Mouse (Mus musculus) mesoderm, embryonic 11.5 days (tissue): ENCODE measurements around the gene Ppfibp2.

ENCODE experiments used
- DNase-seq: peaks from one replicate; pipeline ENCODE4 v3.0.0-alpha.2; 2012; ENCODE audit warnings: low read depth, low spot score

Ppfibp2 gene

DNA sequence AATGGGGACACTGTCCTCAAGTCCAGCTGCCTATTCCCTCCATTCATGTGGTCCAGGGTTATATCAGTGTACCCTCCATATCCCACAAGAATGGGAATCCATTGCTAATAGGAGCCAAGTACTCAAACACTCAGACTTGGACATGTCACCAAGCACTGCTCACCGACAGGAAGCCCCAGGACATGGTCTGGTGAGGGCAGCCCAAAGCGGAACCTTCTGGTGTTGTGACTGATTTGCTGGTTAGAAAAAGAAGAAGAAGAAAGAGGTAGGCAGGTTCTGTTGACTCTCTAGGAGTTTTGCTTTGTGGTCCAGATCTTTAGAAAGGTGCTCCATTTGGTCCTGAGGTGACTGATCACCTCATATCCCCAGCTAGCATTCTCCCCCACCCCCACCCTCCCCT, 161.7 kb downstream of the Ppfibp2 start:
- DNase-seq, result no peak

DNA sequence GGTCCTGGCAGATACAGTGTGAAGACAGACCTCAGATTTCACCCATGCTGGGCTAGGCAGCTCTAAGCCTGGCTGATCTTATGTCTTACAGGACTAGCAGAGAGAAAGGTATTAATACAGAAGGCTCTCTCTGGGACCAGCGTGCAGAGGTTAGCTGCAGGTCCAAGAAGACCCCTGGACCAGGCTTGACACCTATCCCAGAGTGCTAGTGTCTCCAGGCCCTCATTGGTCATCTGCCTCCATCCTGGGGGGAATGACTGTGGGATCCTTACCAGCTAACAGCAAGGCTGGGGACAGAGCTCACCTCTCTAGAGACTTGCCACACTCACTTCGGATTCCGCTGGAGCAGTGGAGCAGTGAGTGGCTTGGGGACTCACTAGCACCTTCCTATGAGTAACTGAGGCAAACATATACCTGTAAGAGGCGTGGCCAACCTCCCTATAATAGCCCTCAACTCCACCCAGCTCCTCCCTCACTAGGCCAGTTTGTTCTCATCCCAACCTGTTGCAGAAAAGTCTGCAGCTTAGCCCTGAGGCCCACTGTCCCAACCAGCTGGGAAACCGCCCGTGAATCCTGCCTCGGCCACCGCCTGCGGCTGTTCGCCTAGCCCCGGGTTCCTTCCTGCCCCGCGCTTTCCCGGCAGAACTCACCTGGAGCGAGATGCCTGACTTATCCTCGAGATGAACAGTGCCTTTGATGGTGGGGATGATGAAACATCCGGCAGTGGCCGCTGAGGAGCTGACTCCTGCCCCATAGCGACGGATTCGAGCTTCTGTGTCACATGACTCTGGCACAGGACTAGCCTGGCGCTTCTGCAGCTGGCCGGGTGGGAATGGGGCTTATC, 162.5 kb downstream of the Ppfibp2 start, which contains the start of gene Cyb5r2:
TSS of gene Cyb5r2 (minus strand) at position 725 of the 844 bp plus-strand sequence.
- peak; percentile 34 for DNase-seq

DNA sequence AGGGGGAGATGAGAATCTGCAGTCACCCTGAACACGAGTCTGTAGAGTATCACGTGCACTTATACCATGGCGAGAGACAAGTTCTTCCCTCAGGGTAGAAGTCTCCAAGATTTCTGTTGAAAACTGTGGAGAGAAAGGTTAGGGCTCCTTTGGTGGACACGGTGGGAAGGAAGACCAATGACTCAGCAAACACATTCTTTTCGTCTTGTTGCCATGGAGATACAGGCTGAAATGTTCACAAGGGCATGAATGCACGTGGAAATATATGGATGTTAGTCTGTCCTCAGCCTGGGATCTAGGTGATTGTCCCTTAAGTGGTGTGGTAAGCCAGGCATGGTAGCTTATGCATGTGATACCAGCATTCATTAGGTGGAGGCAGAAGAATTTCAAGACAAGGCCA, 175.8 kb downstream of the Ppfibp2 start:
- DNase-seq, result no peak

DNA sequence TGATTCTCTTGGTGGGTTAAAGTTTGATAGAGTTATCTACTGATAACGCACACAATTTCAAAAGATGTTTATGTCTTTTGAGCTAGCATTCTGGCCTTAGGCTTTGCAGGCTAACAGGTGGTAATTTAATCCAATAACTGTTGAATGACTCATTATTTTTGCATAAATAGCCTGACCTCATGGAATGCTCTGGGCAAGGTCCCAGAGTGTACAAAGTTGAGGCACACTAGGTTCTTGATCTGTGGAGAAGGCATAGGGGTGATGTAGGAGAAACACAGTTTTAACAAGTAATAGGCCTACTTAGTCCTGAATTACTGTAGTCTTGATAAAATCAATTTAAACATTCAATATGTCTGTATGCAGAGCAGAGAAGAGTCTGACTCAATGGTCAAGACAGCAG, 183.2 kb downstream of the Ppfibp2 start:
- no peak for DNase-seq

DNA sequence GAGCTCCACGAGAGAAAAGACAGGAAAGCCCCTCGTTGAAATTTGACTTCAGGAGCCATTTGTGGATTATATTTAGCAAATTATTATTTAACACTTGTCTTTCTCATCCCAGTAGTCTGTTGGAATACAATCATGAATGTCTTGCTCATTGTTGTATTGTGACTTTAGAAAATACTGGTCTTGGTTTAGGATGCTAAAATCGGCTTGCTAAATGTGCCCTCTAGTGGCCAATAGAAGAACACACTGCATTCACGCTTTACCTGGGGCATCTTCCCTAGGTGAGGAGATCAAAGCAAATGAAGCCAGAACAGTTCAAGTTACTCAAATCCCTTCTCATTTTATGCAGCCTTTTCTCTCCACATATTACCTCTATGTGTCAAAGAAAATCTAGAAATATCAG, 184.6 kb downstream of the Ppfibp2 start:
- no peak for DNase-seq

DNA sequence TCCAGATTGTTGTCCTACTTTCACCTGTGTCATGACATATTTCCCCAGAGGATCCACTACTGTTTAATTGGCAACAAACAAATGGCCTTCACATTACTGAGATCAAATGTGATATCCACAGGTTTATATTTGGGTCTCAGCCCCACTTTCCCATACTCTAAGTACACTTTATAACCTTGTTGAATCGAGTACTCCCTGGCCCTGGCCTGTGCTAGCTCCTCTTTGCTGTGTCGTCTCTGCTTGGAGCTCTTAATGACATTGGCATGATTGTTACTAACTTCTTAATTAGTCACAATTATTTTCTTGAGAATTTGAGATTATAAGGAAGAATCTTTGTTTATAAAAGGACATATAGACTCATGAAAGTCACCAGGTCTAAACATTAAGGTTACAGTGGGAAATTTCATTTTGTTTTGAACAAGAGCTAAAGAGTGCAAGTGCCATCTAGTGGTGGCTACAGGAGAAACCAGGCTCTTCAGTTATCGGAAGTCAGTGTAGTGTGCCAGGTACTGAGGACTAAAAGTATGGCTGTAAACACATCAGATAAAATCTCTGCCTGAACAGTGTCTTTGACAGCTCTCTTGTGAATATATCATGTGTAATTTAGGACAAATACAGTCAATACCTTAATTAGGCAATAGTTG, 193.1 kb downstream of the Ppfibp2 start:
- peak; percentile 28 for DNase-seq

DNA sequence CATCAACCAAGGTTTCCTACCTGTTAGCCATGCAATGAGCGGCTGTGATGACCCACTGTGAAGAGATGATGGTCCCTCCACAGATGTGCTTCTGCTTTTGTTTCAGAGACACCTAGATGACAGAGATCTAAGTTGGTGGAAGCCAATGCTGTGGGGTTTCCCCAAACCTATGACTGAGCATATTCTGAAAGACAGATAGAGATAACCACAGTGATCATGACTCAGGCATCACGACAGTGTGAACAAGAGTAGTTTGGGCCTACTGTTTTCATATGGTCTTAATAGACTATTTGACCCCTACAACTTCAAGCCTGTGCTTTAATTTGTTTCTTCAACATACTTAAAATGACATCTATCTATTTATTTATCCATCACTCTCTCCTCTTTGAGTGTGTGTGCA, 201.5 kb downstream of the Ppfibp2 start:
- no peak for DNase-seq
